Mouse (Mus musculus) embryonic facial prominence, embryonic 15.5 days (tissue): Measurements from ENCODE around the gene Apoa2. TPM values are rescaled to one million over a fixed set of nuclear protein-coding genes. Genes with fewer than 3 reads are reported as not detected.

ENCODE experiments used
- ATAC-seq: fragments of 200-750 bp; cut with Nextera tagmentation; 2 replicates; pipeline ENCODE4 v1.8.0; 2017; ENCODE audit warnings: low read depth, moderate TSS enrichment; ENCODE audit not compliant: insufficient number of reproducible peaks, low FRiP score, low TSS enrichment
- H3K27ac ChIP-seq: fragments of 300-500 bp; sonication (generic); replicated peaks from 2 replicates; pipeline ENCODE4 v1.5.1; 2015; ENCODE audit warnings: mild to moderate bottlenecking, inconsistent platforms
- H3K27me3 ChIP-seq: fragments of 300-500 bp; sonication (generic); 2 replicates; pipeline ENCODE4 v1.6.1; 2015; ENCODE audit warnings: inconsistent platforms
- H3K36me3 ChIP-seq: fragments of 300-500 bp; sonication (generic); 2 replicates; pipeline ENCODE4 v1.6.1; 2015; ENCODE audit warnings: mild to moderate bottlenecking, inconsistent platforms
- H3K4me1 ChIP-seq: fragments of 300-500 bp; sonication (generic); 2 replicates; pipeline ENCODE4 v1.6.1; 2015; ENCODE audit warnings: inconsistent platforms
- H3K4me2 ChIP-seq: fragments of 300-500 bp; sonication (generic); replicated peaks from 2 replicates; pipeline ENCODE4 v1.6.1; 2015; ENCODE audit warnings: mild to moderate bottlenecking, inconsistent platforms
- H3K4me3 ChIP-seq: fragments of 300-500 bp; sonication (generic); replicated peaks from 2 replicates; pipeline ENCODE4 v1.5.1; 2015; ENCODE audit warnings: mild to moderate bottlenecking, inconsistent platforms
- H3K9ac ChIP-seq: fragments of 300-500 bp; sonication (generic); 2 replicates; pipeline ENCODE4 v1.6.1; 2015; ENCODE audit warnings: inconsistent platforms
- H3K9me3 ChIP-seq: fragments of 300-500 bp; sonication (generic); replicated peaks from 2 replicates; pipeline ENCODE4 v1.6.1; 2016; ENCODE audit warnings: inconsistent platforms
- WGBS: fragments of 180-500 bp; shearing (Covaris S2); methylation state at CpG from one replicate; pipeline ENCODE4 v1.1.7; 2015; 5-methylcytosine and 5-hydroxymethylcytosine counted together
- polyA plus RNA-seq: library from polyadenylated mRNA; unstranded; fragments of >200 nt; fragmentation: Nextera tagmentation; extraction: Ambion mirVana; gene quantifications from 2 replicates; pipeline ENCODE4 v1.2.1, GENCODE M21; 2015

Gene Apoa2
- polyA plus RNA-seq, 1 experiment from 2014 or later: 1.9 TPM

DNA sequence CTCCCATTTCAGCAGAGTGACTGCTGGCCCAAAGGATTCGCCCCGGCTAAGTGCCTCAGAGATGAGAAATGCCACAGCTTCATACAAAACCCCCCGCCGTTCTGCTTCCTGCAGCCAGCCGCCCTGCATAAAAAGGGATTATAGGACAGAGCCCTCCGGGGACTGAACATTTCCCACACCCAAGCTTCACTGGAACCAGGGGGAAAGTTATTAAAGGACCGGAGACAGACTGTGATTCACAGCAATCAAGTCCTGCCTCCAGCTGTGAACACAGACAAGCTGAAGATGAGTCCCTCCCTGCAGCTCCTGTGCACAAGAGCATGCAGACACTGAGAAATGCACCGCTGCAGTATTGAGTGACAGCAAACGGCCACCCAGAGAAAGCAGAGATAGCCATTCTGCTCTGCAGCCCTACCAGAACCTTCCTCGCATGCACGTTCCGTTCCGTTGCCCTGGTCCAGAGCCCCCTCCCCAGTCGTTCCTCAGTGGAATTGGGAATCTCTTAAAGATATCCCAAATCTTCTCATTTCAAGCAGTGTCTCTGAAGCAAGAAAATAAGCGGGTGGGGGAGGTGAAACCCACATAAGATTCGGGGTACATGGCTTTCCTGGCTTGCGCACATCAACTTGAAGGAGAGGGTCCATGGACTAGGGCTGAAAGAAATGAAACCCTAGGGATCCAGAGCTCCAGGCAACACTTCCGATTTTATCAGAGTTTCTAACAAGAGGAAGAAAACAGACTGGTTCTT is 31.6 kb upstream of the Apoa2 start:
- no peak overlapping the region for H3K27ac ChIP-seq
- H3K27me3 ChIP-seq: peaks cover 36% of the 10 kb centered on the region
- H3K4me1 ChIP-seq: peaks cover 46% of the 10 kb centered on the region
- H3K9me3 ChIP-seq: no peaks in the 10 kb centered on the region
- peak overlapping the region; percentile 13; the same call in 1 of the 2 replicates for H3K9ac ChIP-seq
- H3K4me3 ChIP-seq: peak overlapping the region; percentile 58
- H3K4me2 ChIP-seq: peak overlapping the region; percentile 94
- no peaks in the 10 kb centered on the region for H3K36me3 ChIP-seq
- no peak for ATAC-seq
- WGBS: 3% methylated on average over 18 of the region's 18 CpGs

DNA sequence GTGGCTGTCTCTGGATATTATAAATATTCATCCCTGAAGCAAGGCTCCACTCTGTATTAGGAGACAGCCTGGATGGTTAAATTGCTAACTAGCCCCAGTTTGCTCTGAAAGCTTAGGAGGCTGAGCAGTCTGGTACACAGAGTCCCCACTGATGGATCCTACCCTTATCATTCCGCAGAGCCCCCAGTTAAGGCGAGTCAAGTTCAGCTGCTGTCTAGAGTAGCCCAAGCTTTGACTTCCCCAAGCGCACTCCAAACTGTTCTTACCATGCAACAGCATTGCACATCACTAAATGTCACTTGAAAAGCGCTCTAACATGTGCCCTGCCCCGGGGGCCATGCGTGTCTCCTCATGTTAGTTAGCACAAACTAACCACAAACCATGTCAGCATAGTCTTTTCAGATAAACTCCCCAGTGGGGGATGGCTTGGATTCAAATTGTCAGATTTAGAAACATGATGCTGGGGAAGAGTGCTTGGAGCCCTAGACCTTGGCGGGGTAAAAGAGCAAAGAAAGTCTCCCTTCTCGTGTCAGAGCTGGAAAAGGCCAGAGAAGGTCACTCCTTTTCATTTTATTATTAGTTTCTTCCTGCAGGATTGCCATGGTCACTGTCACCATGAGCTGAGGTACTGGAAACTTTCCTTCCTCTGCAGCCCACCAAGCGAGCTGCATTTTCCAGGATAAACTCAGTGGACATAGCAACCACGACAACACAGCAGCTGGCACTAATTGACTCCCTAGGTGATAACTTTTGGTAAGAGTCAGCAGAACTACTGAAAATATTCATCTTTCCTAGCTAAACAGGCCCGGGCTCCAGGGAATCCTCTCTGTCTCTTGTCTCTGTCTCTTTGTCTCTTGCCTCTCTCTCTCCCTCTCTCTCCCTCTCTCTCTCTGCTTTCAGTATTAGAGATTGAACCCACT is 30.7 kb upstream of the Apoa2 start:
- ATAC-seq: no peak
- Histone ChIP-seq H3K9ac (no peak overlapping the region), H3K27me3 (peaks cover 36% of the 10 kb centered on the region), H3K4me3 (peak overlapping the region; percentile 58), H3K9me3 (no peaks in the 10 kb centered on the region), H3K27ac (no peak overlapping the region), H3K4me2 (peak overlapping the region; percentile 94), H3K36me3 (no peaks in the 10 kb centered on the region), H3K4me1 (peaks cover 38% of the 10 kb centered on the region)
- WGBS: 16% methylated on average over 11 of the region's 11 CpGs

DNA sequence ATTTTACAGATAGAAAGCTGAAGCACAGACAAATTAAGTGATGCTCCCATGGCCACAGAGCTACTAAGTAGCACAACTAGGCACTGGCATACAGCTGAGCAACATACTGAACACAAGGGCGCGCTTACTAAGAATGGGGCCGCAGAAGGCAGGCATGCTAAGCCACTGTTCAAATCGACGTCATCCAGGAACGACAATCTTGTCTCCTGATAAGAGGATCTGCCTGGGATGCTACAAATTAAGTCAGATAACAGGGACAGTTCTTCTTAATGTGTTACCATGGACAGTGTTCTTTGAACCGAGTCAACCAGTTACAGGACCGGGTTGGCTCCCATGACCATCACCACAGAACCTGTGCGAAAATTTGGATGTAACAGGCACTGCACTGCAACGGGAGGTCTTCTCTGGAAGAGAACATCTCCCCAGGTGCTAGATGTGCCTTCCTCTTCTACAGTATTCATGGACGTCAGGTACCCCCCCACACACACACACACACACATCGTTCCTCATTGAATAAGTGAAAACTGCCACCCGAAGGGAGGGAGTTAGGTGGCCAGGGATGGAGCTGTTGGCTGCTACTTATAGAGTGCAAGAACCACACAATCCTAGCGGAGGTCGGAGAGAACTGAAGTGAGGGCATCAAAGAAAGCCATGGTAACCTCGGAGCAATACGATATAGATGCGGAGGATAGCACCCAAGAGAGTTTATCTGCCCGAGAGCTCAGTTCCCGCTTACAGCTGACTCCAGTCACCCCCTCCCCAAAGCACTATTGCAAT is 29.6 kb upstream of the Apoa2 start:
- H3K4me2 ChIP-seq: peak overlapping the region; percentile 94
- peaks cover 30% of the 10 kb centered on the region for H3K4me1 ChIP-seq
- 7% methylated on average over 20 of the region's 20 CpGs for WGBS
- no peak overlapping the region for H3K9ac ChIP-seq
- peaks cover 40% of the 10 kb centered on the region for H3K27me3 ChIP-seq
- H3K4me3 ChIP-seq: peak overlapping the region; percentile 58
- H3K27ac ChIP-seq: no peak overlapping the region
- ATAC-seq: no peak
- no peaks in the 10 kb centered on the region for H3K36me3 ChIP-seq
- no peaks in the 10 kb centered on the region for H3K9me3 ChIP-seq

DNA sequence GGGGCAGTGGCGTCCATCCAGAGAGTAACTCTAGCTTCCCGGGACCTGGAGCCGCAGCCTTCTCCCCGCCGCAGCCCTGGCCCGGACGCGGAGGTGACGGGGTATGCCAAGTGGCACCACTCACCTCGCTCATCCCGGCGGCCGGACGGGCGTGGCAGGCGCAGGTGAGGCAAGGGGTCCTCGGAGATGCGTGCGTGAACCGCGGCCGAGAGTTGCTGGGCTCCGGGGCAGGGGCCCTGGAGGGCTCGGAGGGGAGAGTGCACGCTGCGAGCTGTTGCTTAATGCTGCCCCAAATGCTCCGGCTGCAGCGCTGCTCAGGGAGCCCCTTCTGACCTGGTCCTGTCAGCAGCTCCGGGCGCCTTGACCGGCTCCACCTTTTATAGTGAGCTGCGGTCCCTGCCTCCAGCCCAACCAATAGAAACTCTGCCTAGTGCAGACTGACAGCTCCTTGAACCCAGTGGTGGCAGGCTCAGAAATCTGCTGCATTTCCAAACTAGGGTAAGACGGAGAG is 28.9 kb upstream of the Apoa2 start, which contains the start of gene Pcp4l1:
TSS of gene Pcp4l1 (minus strand) at position 382 of the 511 bp plus-strand sequence.
- H3K27me3 ChIP-seq: peaks cover 40% of the 10 kb centered on the region
- WGBS: under 1% methylated on average over 33 of the region's 33 CpGs
- no peak within 1 kb of the TSS for H3K27ac ChIP-seq
- H3K9me3 ChIP-seq: no peaks in the 10 kb centered on the region
- no peaks in the 10 kb centered on the region for H3K36me3 ChIP-seq
- H3K4me2 ChIP-seq: peak within 1 kb of the TSS; percentile 94
- peak within 1 kb of the TSS; percentile 31 for H3K9ac ChIP-seq
- H3K4me1 ChIP-seq: peaks cover 30% of the 10 kb centered on the region
- ATAC-seq: peak; percentile 74
- peak within 1 kb of the TSS; percentile 58 for H3K4me3 ChIP-seq

DNA sequence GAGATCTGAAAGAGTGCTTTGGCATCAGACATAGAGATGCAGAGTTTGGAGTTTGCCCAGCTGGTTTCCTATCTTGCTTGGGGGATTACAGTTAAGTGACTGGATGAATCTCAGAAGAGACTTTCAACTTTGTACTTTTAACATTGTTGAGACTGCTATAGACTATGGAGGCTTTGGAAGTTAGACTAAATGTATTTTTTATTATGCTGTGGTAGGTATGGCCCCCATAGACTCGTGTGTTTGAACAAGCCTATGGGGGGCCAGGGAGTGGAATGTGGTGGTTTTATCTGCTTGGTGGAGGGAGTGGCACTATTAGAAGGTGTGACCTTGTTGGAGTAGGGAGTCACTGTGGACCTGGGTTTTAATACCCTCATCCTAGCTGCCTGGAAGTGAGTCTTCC is 25.3 kb upstream of the Apoa2 start:
- peaks cover 11% of the 10 kb centered on the region for H3K4me1 ChIP-seq
- H3K36me3 ChIP-seq: no peaks in the 10 kb centered on the region
- WGBS: 41% methylated on average over 1 of the region's 1 CpGs
- no peak overlapping the region for H3K4me2 ChIP-seq
- H3K9ac ChIP-seq: no peak overlapping the region
- H3K27me3 ChIP-seq: peaks cover 23% of the 10 kb centered on the region
- H3K4me3 ChIP-seq: no peak overlapping the region
- no peaks in the 10 kb centered on the region for H3K9me3 ChIP-seq
- ATAC-seq: no peak
- H3K27ac ChIP-seq: no peak overlapping the region

DNA sequence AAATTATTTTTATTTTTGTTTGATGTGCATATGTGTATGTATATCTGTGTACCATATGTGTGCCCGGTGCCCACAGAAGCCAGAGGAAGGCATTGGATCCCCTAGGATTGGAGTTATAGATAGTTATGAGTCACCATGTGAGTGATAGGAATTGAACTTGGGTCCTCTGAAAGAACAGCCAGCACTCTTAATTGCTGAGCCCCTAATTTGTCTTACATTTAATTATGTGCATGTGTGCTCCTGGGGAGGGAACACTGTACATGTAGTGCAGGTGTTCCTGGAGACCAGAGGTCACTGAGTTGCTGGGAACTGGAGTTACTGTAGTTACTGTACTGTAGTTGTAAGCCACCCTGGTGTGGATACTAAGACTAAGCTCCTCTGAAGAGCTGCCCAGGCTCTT is 24.1 kb upstream of the Apoa2 start:
- Histone ChIP-seq H3K4me1 (peaks cover 5% of the 10 kb centered on the region), H3K4me3 (no peak overlapping the region), H3K27ac (no peak overlapping the region), H3K27me3 (peaks cover 13% of the 10 kb centered on the region), H3K9ac (no peak overlapping the region), H3K9me3 (no peaks in the 10 kb centered on the region), H3K4me2 (no peak overlapping the region), H3K36me3 (no peaks in the 10 kb centered on the region)
- whole genome bisulfite sequencing: 94% methylated on average over 1 of the region's 1 CpGs
- no peak for ATAC-seq

DNA sequence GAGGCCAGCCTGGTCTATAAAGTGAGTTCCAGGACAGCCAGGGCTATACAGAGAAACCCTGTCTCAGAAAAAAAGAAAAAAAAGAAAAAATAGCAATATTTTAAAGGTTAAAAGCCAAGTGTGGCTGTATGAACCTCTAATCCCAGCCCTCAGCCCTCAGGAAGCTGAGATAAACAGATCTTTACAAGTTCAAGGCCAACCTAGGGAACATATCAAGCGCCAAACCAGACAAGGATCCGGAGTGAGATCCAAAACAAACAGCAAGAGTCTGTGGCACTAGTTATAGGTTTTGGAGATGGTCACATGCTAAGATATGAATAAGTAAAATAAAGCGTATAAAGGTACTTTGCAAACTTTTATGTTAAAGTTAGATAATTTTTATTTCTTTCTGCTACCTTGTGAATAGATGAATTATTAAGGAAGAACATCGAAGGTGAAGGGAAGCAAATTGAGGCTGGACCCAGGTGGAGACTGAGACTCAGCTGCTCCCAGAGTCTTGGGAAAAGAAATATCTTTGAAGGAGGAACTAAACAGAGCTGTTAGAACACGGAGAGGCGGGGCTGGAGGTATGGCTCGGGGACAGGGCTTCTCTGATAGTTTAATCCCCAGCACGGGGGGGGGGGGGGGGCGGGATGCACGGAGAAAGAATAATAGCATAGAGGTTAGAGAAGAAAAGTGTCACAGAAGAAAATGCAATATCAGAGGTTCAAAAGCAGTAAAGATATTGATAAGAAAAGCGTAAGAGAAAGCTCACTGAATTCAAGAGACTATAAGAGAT is 21.2 kb upstream of the Apoa2 start:
- 0 out of 2 replicates have a peak, but pooled peaks cover 4% of the 10 kb centered on the region for H3K27me3 ChIP-seq
- no peak for ATAC-seq
- no peak overlapping the region for H3K4me3 ChIP-seq
- H3K4me1 ChIP-seq: no peaks in the 10 kb centered on the region
- H3K4me2 ChIP-seq: no peak overlapping the region
- no peak overlapping the region for H3K9ac ChIP-seq
- no peak overlapping the region for H3K27ac ChIP-seq
- WGBS: 46% methylated on average over 11 of the region's 11 CpGs
- H3K36me3 ChIP-seq: no peaks in the 10 kb centered on the region
- no peaks in the 10 kb centered on the region for H3K9me3 ChIP-seq

DNA sequence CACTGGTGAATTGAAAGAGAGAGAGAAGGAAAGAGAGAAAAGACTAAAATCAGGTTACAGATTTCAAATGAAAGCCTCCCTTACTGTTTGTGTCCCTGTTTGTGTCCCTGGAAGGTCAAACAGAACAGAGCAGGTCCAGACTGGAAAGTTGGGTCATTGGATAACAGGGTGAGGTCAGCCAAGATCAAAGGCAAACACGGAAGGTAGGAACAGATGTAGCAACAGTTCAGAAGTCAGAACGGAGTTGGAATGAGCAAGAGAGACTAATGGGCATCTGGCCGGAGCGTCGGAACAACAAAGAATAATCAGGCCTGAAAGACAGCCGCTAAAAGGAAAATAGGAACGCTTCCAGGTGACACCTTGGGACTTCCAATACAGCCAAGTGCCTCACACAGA is 20.6 kb upstream of the Apoa2 start:
- no peaks in the 10 kb centered on the region for H3K36me3 ChIP-seq
- 0 out of 2 replicates have a peak, but pooled peaks cover 4% of the 10 kb centered on the region for H3K27me3 ChIP-seq
- WGBS: 39% methylated on average over 7 of the region's 7 CpGs
- no peak overlapping the region for H3K4me3 ChIP-seq
- ATAC-seq: no peak
- no peak overlapping the region for H3K27ac ChIP-seq
- H3K4me2 ChIP-seq: no peak overlapping the region
- H3K4me1 ChIP-seq: no peaks in the 10 kb centered on the region
- no peaks in the 10 kb centered on the region for H3K9me3 ChIP-seq
- no peak overlapping the region for H3K9ac ChIP-seq

DNA sequence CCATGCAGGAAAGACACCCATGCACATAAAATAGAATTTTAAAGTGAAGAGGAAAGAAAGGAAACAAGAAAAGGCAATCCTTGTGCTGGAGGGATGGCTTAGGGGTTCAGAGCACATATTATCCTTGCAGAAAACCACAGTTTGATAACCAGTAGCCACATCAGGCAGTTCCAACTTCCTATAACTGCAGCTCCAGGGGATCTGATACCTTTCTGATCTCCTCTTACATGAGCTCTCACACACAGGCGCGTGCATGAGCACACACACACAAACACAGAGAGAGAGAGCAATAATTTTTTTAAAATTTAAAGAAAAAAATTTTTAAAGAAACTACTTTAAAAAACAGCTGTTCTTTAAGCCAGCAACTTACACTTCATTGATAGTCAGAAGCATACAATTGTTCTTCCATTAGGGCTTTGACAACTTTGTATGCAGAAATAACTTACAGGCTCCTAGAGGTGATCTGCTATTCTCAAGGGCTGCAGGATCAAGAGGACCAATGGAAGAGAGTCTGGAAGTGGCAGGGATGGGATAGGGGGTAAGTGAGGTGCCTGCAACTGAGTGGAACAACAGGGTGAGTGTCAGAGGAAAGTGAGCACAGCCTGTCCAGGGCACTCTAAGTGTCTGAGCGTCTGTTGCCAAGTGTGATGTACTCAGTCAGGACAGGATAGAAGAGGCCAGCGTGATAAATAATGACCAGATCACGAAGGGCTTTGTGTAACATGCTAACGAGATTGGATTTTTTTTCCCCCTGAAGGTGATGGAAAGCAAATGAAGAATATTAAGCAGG is 19.0 kb upstream of the Apoa2 start:
- Histone ChIP-seq H3K4me2 (no peak overlapping the region), H3K36me3 (no peaks in the 10 kb centered on the region), H3K27me3 (no peaks in the 10 kb centered on the region), H3K4me1 (no peaks in the 10 kb centered on the region), H3K4me3 (no peak overlapping the region), H3K9ac (no peak overlapping the region), H3K9me3 (no peaks in the 10 kb centered on the region), H3K27ac (no peak overlapping the region)
- no peak for ATAC-seq
- WGBS: 71% methylated on average over 6 of the region's 6 CpGs

DNA sequence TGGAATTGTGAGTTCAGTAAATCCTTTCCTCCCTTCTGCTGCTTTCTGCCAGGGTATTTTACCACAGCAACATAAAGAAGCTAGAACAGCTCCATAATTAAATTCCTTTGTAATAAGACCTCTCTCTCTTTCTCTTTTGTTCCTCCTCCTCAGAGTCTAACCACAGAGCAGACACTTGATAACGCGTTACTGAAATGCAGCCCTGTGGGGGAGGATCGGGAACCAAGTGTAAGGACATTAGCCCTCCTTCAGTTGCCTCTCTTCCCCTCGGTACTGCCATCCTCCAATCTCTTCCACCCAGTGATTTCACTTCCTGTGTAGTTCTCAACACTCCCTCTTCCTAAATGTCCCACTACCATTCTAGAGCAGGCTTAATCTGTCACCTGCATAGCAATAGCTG is 15.4 kb upstream of the Apoa2 start:
- H3K4me1 ChIP-seq: no peaks in the 10 kb centered on the region
- H3K9ac ChIP-seq: no peak overlapping the region
- no peaks in the 10 kb centered on the region for H3K36me3 ChIP-seq
- 11% methylated on average over 4 of the region's 4 CpGs for WGBS
- no peaks in the 10 kb centered on the region for H3K27me3 ChIP-seq
- ATAC-seq: no peak
- H3K4me2 ChIP-seq: no peak overlapping the region
- no peaks in the 10 kb centered on the region for H3K9me3 ChIP-seq
- H3K4me3 ChIP-seq: no peak overlapping the region
- no peak overlapping the region for H3K27ac ChIP-seq
